Mouse (Mus musculus) embryonic facial prominence, embryonic 10.5 days (tissue): ENCODE results near the gene Irf5. TPM values are rescaled to one million over a fixed set of nuclear protein-coding genes. Genes with fewer than 3 reads are reported as not detected.

Experiments used
- DNase-seq: peaks from one replicate; pipeline ENCODE4 v3.0.0-alpha.2; 2017; ENCODE audit warnings: low spot score
- H3K27ac ChIP-seq: fragments of 300-500 bp; sonication (generic); replicated peaks from 2 replicates; pipeline ENCODE4 v1.5.1; 2016; ENCODE audit warnings: mild to moderate bottlenecking
- H3K27me3 ChIP-seq: fragments of 300-500 bp; sonication (generic); replicated peaks from 2 replicates; pipeline ENCODE4 v1.6.1; 2016; ENCODE audit warnings: low read depth, mild to moderate bottlenecking; ENCODE audit not compliant: poor library complexity, severe bottlenecking
- H3K36me3 ChIP-seq: fragments of 300-500 bp; sonication (generic); replicated peaks from 2 replicates; pipeline ENCODE4 v1.6.1; 2016; ENCODE audit warnings: mild to moderate bottlenecking, moderate library complexity
- H3K4me1 ChIP-seq: fragments of 300-500 bp; sonication (generic); 2 replicates; pipeline ENCODE4 v1.6.1; 2016
- H3K4me3 ChIP-seq: fragments of 300-500 bp; sonication (generic); 2 replicates; pipeline ENCODE4 v1.5.1; 2016; ENCODE audit warnings: mild to moderate bottlenecking, moderate library complexity
- H3K9me3 ChIP-seq: fragments of 300-500 bp; sonication (generic); 2 replicates; pipeline ENCODE4 v1.6.1; 2016; ENCODE audit warnings: mild to moderate bottlenecking
- WGBS: fragments of 180-500 bp; shearing (Covaris S2); methylation state at CpG from one replicate; pipeline ENCODE4 v1.1.7; 2016; 5-methylcytosine and 5-hydroxymethylcytosine counted together
- polyA plus RNA-seq: library from polyadenylated mRNA; unstranded; fragments of >200 nt; fragmentation: Nextera tagmentation; extraction: Ambion mirVana; gene quantifications from 2 replicates; pipeline ENCODE4 v1.2.1, GENCODE M21; 2016

Gene Irf5
- polyA plus RNA-seq: 2.3 and 2.7 TPM in 2 replicates

GRCm38 (mm10) chr6:29526281-29527251, at the start of gene Irf5:
Gene Irf5 (plus strand): TSS chr6:29526625.
- Histone ChIP-seq H3K4me1 (peaks cover 37% of the 10 kb centered on the region), H3K9me3 (no peaks in the 10 kb centered on the region), H3K36me3 (no peaks in the 10 kb centered on the region), H3K27me3 (peaks cover 91% of the 10 kb centered on the region), H3K4me3 (peak within 1 kb of the TSS; percentile 70), H3K27ac (peak within 1 kb of the TSS; percentile 61)
- under 1% methylated on average over 96 of the region's 96 CpGs for WGBS
- peak; percentile 69 for DNase-seq

GRCm38 (mm10) chr6:29482691-29483090, 43.7 kb upstream of the Irf5 start:
- WGBS: 92% methylated on average over 13 of the region's 13 CpGs
- H3K4me3 ChIP-seq: no peak overlapping the region
- H3K9me3 ChIP-seq: no peaks in the 10 kb centered on the region
- H3K4me1 ChIP-seq: peaks cover 12% of the 10 kb centered on the region
- DNase-seq: no peak
- H3K27me3 ChIP-seq: peaks cover 49% of the 10 kb centered on the region
- H3K36me3 ChIP-seq: peaks cover 12% of the 10 kb centered on the region; the same call in 1 of the 2 replicates
- no peak overlapping the region for H3K27ac ChIP-seq

- H3K4me1 ChIP-seq: peaks cover 12% of the 10 kb centered on the region
- 6% methylated on average over 26 of the region's 26 CpGs for WGBS
- no peaks in the 10 kb centered on the region for H3K9me3 ChIP-seq
- H3K36me3 ChIP-seq: peaks cover 12% of the 10 kb centered on the region; the same call in 1 of the 2 replicates
- DNase-seq: peak; percentile 90
- H3K4me3 ChIP-seq: peak overlapping the region; percentile 54
- H3K27ac ChIP-seq: no peak overlapping the region
- peaks cover 59% of the 10 kb centered on the region for H3K27me3 ChIP-seq
These were observed 41.5 kb upstream of the Irf5 start for GRCm38 (mm10) chr6:29484716-29485559.

- H3K4me1 ChIP-seq: peaks cover 12% of the 10 kb centered on the region
- H3K36me3 ChIP-seq: peaks cover 12% of the 10 kb centered on the region; the same call in 1 of the 2 replicates
- WGBS: 49% methylated on average over 2 of the region's 2 CpGs
- H3K9me3 ChIP-seq: no peaks in the 10 kb centered on the region
- no peak for DNase-seq
- no peak overlapping the region for H3K4me3 ChIP-seq
- H3K27me3 ChIP-seq: peaks cover 69% of the 10 kb centered on the region
- H3K27ac ChIP-seq: no peak overlapping the region
These were observed 40.5 kb upstream of the Irf5 start for GRCm38 (mm10) chr6:29485951-29486350.

GRCm38 (mm10) chr6:29494101-29494500, 32.3 kb upstream of the Irf5 start:
- H3K9me3 ChIP-seq: no peaks in the 10 kb centered on the region
- DNase-seq: no peak
- no peak overlapping the region for H3K4me3 ChIP-seq
- peaks cover 11% of the 10 kb centered on the region for H3K4me1 ChIP-seq
- WGBS: 87% methylated on average over 4 of the region's 4 CpGs
- H3K36me3 ChIP-seq: peaks cover 42% of the 10 kb centered on the region; the same call in 1 of the 2 replicates
- no peak overlapping the region for H3K27ac ChIP-seq
- H3K27me3 ChIP-seq: peaks cover 75% of the 10 kb centered on the region

GRCm38 (mm10) chr6:29496270-29496669, 30.2 kb upstream of the Irf5 start:
- WGBS: 12% methylated on average over 25 of the region's 25 CpGs
- Histone ChIP-seq H3K27me3 (peaks cover 68% of the 10 kb centered on the region), H3K4me3 (peak overlapping the region; percentile 29), H3K36me3 (peaks cover 50% of the 10 kb centered on the region; the same call in 1 of the 2 replicates), H3K4me1 (peaks cover 11% of the 10 kb centered on the region), H3K27ac (no peak overlapping the region), H3K9me3 (no peaks in the 10 kb centered on the region)
- DNase-seq: no peak

GRCm38 (mm10) chr6:29497791-29498190, 28.6 kb upstream of the Irf5 start:
- no peaks in the 10 kb centered on the region for H3K9me3 ChIP-seq
- H3K4me3 ChIP-seq: no peak overlapping the region
- peaks cover 11% of the 10 kb centered on the region for H3K4me1 ChIP-seq
- no peak for DNase-seq
- H3K36me3 ChIP-seq: peaks cover 43% of the 10 kb centered on the region; the same call in 1 of the 2 replicates
- no peak overlapping the region for H3K27ac ChIP-seq
- peaks cover 57% of the 10 kb centered on the region for H3K27me3 ChIP-seq
- WGBS: 41% methylated on average over 2 of the region's 2 CpGs

- Histone ChIP-seq H3K36me3 (peaks cover 51% of the 10 kb centered on the region; the same call in 1 of the 2 replicates), H3K27ac (no peak overlapping the region), H3K27me3 (peaks cover 59% of the 10 kb centered on the region), H3K4me1 (peaks cover 15% of the 10 kb centered on the region), H3K9me3 (no peaks in the 10 kb centered on the region), H3K4me3 (no peak overlapping the region)
- WGBS: 95% methylated on average over 7 of the region's 7 CpGs
- no peak for DNase-seq
These were observed 26.2 kb upstream of the Irf5 start for GRCm38 (mm10) chr6:29500177-29500576.

GRCm38 (mm10) chr6:29500810-29501209, 25.6 kb upstream of the Irf5 start:
- Histone ChIP-seq H3K4me1 (peaks cover 17% of the 10 kb centered on the region), H3K9me3 (no peaks in the 10 kb centered on the region), H3K27me3 (peaks cover 59% of the 10 kb centered on the region), H3K4me3 (no peak overlapping the region), H3K36me3 (peaks cover 51% of the 10 kb centered on the region; the same call in 1 of the 2 replicates), H3K27ac (no peak overlapping the region)
- no peak for DNase-seq
- 89% methylated on average over 6 of the region's 6 CpGs for WGBS

- WGBS: 90% methylated on average over 1 of the region's 1 CpGs
- Histone ChIP-seq H3K27me3 (peaks cover 59% of the 10 kb centered on the region), H3K36me3 (peaks cover 43% of the 10 kb centered on the region; the same call in 1 of the 2 replicates)
These were observed 24.8 kb upstream of the Irf5 start for GRCm38 (mm10) chr6:29501599-29501998.

GRCm38 (mm10) chr6:29505493-29505892, 20.9 kb upstream of the Irf5 start:
- no peaks in the 10 kb centered on the region for H3K9me3 ChIP-seq
- DNase-seq: no peak
- peaks cover 53% of the 10 kb centered on the region for H3K4me1 ChIP-seq
- 86% methylated on average over 5 of the region's 5 CpGs for WGBS
- H3K36me3 ChIP-seq: peaks cover 20% of the 10 kb centered on the region; the same call in 1 of the 2 replicates
- no peak overlapping the region for H3K27ac ChIP-seq
- H3K27me3 ChIP-seq: peaks cover 71% of the 10 kb centered on the region
- no peak overlapping the region for H3K4me3 ChIP-seq

More at GRCm38 (mm10) chr6:29501599-29501998, 24.8 kb upstream of the Irf5 start:
- Histone ChIP-seq H3K4me1 (peaks cover 16% of the 10 kb centered on the region), H3K27ac (no peak overlapping the region), H3K9me3 (no peaks in the 10 kb centered on the region), H3K4me3 (no peak overlapping the region)
- DNase-seq: no peak

- peaks cover 13% of the 10 kb centered on the region; the same call in 1 of the 2 replicates for H3K36me3 ChIP-seq
- H3K27ac ChIP-seq: peak overlapping the region; percentile 90
- peaks cover 62% of the 10 kb centered on the region for H3K4me1 ChIP-seq
- peaks cover 72% of the 10 kb centered on the region for H3K27me3 ChIP-seq
- H3K9me3 ChIP-seq: no peaks in the 10 kb centered on the region
- 22% methylated on average over 8 of the region's 8 CpGs for WGBS
- H3K4me3 ChIP-seq: peak overlapping the region; percentile 68
- DNase-seq: no peak
These were observed 19.6 kb upstream of the Irf5 start for GRCm38 (mm10) chr6:29506834-29507233.
